Mouse (Mus musculus) liver, embryonic 14.5 days (tissue): ENCODE measurements at regions not wholly inside any gene's neighbourhood (a gene's known extent, or its start where the extent isn't known, plus 50 kb on each side); places are given as distances from the start of the nearest gene placed in this dataset.

Source experiments
- ATAC-seq: fragments of 200-750 bp; cut with Nextera tagmentation; 2 replicates; pipeline ENCODE4 v1.8.0; 2017; ENCODE audit warnings: moderate number of reproducible peaks, mild to moderate bottlenecking, moderate library complexity; ENCODE audit not compliant: insufficient read depth
- DNase-seq, 3 experiments: peaks; one replicate each; pipeline ENCODE4 v3.0.0-alpha.2; 2012 to 2013; ENCODE audit warnings: low read depth in 3 of 3, low spot score in 3 of 3
- H3K27ac ChIP-seq: fragments of 300-500 bp; sonication (generic); 2 replicates; pipeline ENCODE4 v1.5.1; 2014; ENCODE audit warnings: moderate library complexity, mild to moderate bottlenecking, control low read depth, inconsistent platforms
- H3K27me3 ChIP-seq: fragments of 300-500 bp; sonication (generic); 2 replicates; pipeline ENCODE4 v1.6.1; 2014; ENCODE audit warnings: mild to moderate bottlenecking, low read length, moderate library complexity; ENCODE audit not compliant: control insufficient read depth, insufficient read depth
- H3K36me3 ChIP-seq: fragments of 300-500 bp; sonication (generic); replicated peaks from 2 replicates; pipeline ENCODE4 v1.6.1; 2014; ENCODE audit warnings: low read depth; ENCODE audit not compliant: control insufficient read depth, insufficient read depth
- H3K4me1 ChIP-seq, 2 experiments: fragments of 200-500 bp in 1 of 2; fragments of 300-500 bp in 1 of 2; sonication (generic) in 1 of 2; replicated peaks; 2 replicates each; pipeline ENCODE4 v1.6.1; 2012 to 2014; ENCODE audit warnings: antibody characterized with exemption in 1 of 2, inconsistent platforms in 1 of 2, low read length in 1 of 2; ENCODE audit not compliant: control insufficient read depth in 2 of 2, insufficient read depth in 2 of 2
- H3K4me2 ChIP-seq: fragments of 300-500 bp; sonication (generic); 2 replicates; pipeline ENCODE4 v1.6.1; 2014; ENCODE audit warnings: low read depth, mild to moderate bottlenecking, control low read depth, moderate library complexity
- H3K4me3 ChIP-seq, 2 experiments: fragments of 200-500 bp in 1 of 2; fragments of 300-500 bp in 1 of 2; sonication (generic) in 1 of 2; 2 replicates each; pipeline ENCODE4 v1.5.1; 2012 to 2014; ENCODE audit warnings: low read depth in 2 of 2, low read length in 2 of 2, mild to moderate bottlenecking in 2 of 2, control low read depth in 1 of 2, inconsistent platforms in 1 of 2, moderate library complexity in 1 of 2; ENCODE audit not compliant: insufficient read depth in 1 of 2
- H3K9ac ChIP-seq: fragments of 300-500 bp; sonication (generic); replicated peaks from 2 replicates; pipeline ENCODE4 v1.6.1; 2014; ENCODE audit warnings: mild to moderate bottlenecking, control low read depth, moderate library complexity
- H3K9me3 ChIP-seq: fragments of 300-500 bp; sonication (generic); 2 replicates; pipeline ENCODE4 v1.6.1; 2016; ENCODE audit warnings: low read length, mixed read lengths; ENCODE audit not compliant: control insufficient read depth
- CTCF ChIP-seq: IDR thresholded peaks from 2 replicates; pipeline ENCODE4 v1.5.1; 2016; ENCODE audit warnings: antibody characterized with exemption, low read depth, control low read depth
- EP300 ChIP-seq: IDR thresholded peaks from 2 replicates; pipeline ENCODE4 v1.6.1; 2016; ENCODE audit warnings: antibody characterized with exemption, low read depth
- WGBS: fragments of 180-500 bp; shearing (Covaris S2); extraction: QIAGEN DNeasy Blood & Tissue Kit; methylation state at CpG from one replicate; pipeline ENCODE4 v1.1.7; 2014; ENCODE audit not compliant: insufficient replicate concordance; 5-methylcytosine and 5-hydroxymethylcytosine counted together

DNA sequence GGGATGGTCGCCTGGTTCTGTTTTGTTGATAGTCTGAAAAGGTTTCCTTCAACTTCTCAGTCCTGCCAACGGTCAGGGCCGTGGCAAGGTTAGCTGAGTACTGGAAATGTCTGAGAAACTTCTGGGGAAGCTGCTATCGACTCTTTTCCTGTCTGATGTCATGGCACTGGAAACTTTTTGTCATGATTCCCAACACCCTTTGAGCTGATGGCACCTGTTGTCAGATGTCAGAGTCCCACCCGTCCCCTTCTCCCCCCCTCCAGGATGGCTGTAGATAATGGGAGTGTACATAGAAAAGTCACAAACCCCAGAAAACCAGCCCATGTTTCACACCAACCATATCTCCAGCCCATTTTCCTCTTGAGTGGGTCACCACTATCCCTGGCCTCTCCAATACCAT, 167.0 kb downstream of the Ackr3 start:
- Histone ChIP-seq H3K9me3 (no peaks in the 10 kb centered on the region), H3K4me1 (no peaks in the 10 kb centered on the region), H3K36me3 (no peaks in the 10 kb centered on the region), H3K9ac (no peak overlapping the region), H3K4me3 (no peak overlapping the region), H3K4me2 (no peak overlapping the region), H3K27ac (no peak overlapping the region), H3K27me3 (no peaks in the 10 kb centered on the region)
- 47% methylated on average over 5 of the region's 5 CpGs for WGBS
- no peak for DNase-seq
- TF ChIP-seq CTCF: no peak
- TF ChIP-seq EP300: no peak
- no peak for ATAC-seq

- no peak overlapping the region for H3K4me2 ChIP-seq
- H3K27ac ChIP-seq: no peak overlapping the region
- DNase-seq: no peak
- H3K27me3 ChIP-seq: no peaks in the 10 kb centered on the region
- no peak overlapping the region for H3K4me3 ChIP-seq
- H3K9ac ChIP-seq: no peak overlapping the region
- no peaks in the 10 kb centered on the region for H3K36me3 ChIP-seq
- ATAC-seq: no peak
- TF ChIP-seq EP300: no peak
- TF ChIP-seq CTCF: no peak
- WGBS: 36% methylated on average over 5 of the region's 5 CpGs
- H3K9me3 ChIP-seq: no peaks in the 10 kb centered on the region
- H3K4me1 ChIP-seq: no peaks in the 10 kb centered on the region
Measured at GRCm38 (mm10) chr1:90373001-90373400, 169.2 kb downstream of the Ackr3 start.

DNA sequence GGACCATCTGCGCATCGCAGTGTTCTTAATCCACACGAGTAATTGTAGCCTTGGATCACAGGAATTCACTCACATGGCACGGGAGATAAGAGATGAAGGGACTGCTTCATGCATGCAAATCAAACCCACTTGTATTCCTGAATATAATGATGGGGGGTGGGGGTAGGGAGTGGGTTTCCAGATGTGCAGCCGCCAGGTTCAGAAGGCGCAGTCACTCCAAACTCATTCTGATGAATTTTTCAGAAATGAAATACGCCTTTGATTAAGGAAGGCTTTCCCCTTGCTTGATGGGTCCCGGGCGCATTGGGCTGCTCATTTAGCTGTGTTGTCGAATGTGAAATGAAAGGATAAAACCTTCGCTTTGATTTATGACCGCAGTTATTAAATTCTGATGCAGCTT, 170.7 kb downstream of the Ackr3 start:
- WGBS: 74% methylated on average over 12 of the region's 12 CpGs
- H3K9ac ChIP-seq: no peak overlapping the region
- H3K27ac ChIP-seq: no peak overlapping the region
- H3K27me3 ChIP-seq: no peaks in the 10 kb centered on the region
- H3K9me3 ChIP-seq: no peaks in the 10 kb centered on the region
- H3K4me3 ChIP-seq: no peak overlapping the region
- DNase-seq (no peak), ATAC-seq (no peak)
- H3K36me3 ChIP-seq: no peaks in the 10 kb centered on the region
- no peaks in the 10 kb centered on the region for H3K4me1 ChIP-seq
- no peak overlapping the region for H3K4me2 ChIP-seq
- no peak for TF ChIP-seq EP300
- TF ChIP-seq CTCF: no peak

DNA sequence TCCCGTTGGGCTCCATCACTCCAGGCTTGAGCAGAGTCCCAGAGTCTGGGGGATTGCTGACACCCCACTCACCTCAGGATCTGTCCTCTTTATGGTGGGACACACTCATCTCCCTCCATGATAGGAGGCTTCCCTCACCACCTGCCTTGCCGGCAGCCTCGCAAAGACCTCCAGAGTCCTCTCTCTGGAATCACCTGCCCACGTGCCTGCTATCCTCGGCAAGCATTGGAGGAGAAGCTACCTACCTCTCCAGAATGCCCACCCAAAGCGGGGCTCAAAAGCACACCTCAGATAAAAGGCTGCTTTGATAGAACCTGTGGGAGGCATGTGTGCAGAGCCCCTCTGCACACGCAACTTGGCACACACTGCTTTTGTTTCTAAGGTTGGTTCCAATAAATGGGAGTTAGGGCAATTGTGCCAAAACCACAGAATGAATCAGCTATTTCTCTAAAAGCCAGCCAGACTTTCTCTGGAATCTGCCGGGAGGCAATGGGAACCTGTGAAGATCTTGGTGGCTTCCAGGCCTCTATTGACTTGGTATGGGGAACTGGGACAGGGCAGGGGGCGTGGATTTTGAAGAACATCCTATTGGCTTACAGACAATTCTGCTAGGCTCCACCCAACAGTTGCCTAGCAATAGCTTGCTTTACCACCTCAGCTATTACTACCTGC, 176.4 kb downstream of the Ackr3 start:
- Histone ChIP-seq H3K9me3 (no peaks in the 10 kb centered on the region), H3K9ac (no peak overlapping the region), H3K4me1 (no peaks in the 10 kb centered on the region), H3K4me3 (no peak overlapping the region), H3K27ac (no peak overlapping the region), H3K36me3 (no peaks in the 10 kb centered on the region), H3K27me3 (no peaks in the 10 kb centered on the region), H3K4me2 (no peak overlapping the region)
- TF ChIP-seq CTCF: no peak
- TF ChIP-seq EP300: no peak
- ATAC-seq (no peak), DNase-seq (no peak)
- WGBS: 65% methylated on average over 9 of the region's 9 CpGs

DNA sequence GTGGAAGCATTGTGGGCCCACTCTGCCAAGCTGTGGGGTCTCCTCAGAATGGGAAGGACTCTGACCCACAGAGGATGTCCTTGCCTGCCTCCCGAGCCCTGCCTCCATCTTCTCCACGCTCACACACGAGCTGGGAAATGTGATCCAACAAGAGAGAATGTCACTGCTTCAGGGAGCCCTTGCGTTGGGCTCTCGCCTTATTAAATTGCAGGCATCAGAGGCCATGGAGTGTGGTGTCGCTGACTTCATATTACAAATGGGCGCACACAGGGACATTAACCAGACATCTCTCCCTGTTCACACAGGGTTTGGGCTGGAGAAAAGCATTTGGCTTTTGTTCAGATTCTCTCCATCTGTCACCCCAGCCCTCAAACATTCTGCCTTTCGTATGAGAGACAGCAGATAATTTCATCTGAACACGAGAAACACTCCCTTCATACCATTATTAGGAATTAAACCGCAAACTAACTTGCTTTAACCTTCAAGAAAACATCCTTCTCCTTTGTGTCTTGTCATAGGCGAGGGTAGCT, 179.2 kb downstream of the Ackr3 start:
- 55% methylated on average over 11 of the region's 11 CpGs for WGBS
- Histone ChIP-seq H3K27me3 (no peaks in the 10 kb centered on the region), H3K4me3 (no peak overlapping the region), H3K9me3 (no peaks in the 10 kb centered on the region), H3K9ac (no peak overlapping the region), H3K36me3 (no peaks in the 10 kb centered on the region), H3K27ac (no peak overlapping the region), H3K4me2 (no peak overlapping the region), H3K4me1 (no peaks in the 10 kb centered on the region)
- TF ChIP-seq EP300 (no peak), CTCF (no peak)
- DNase-seq (no peak), ATAC-seq (no peak)
